In genomic region chr9:68199831-68200230, GRCm38 (mm10) we compare ENCODE assay signal across 26 mouse cellular contexts.
"Had no signal": no experiment of that assay in that cellular context is flagged by ENCODE, and none has a peak within 500 bp of the region (broad histone marks: within the 10 kb centered on the region; RNA-seq: fewer than 3 reads in every experiment).

No protein-coding gene starts in this region.

- H3K9me3 ChIP-seq: heart, embryonic 12.5 days; hindbrain, embryonic 12.5 days; kidney, embryonic 15.5 days; limb, embryonic 12.5 days; liver, embryonic 13.5 days; liver, embryonic 15.5 days had no signal

- H3K36me3 ChIP-seq: heart, embryonic 12.5 days; hindbrain, embryonic 12.5 days; kidney, embryonic 15.5 days; limb, embryonic 12.5 days; liver, embryonic 13.5 days; liver, embryonic 15.5 days had no signal

- H3K27me3 ChIP-seq: heart, embryonic 12.5 days; hindbrain, embryonic 12.5 days; kidney, embryonic 15.5 days; limb, embryonic 12.5 days; liver, embryonic 13.5 days; liver, embryonic 15.5 days had no signal

- H3K4me3 ChIP-seq: heart, adult 2 months; heart, embryonic 12.5 days; hindbrain, embryonic 12.5 days; kidney, embryonic 15.5 days; limb, embryonic 12.5 days; liver, embryonic 13.5 days; liver, embryonic 15.5 days had no signal

- DNase-seq: forebrain, postnatal 0 days; gastrocnemius, postnatal 36 days; heart, postnatal 10 days; kidney, adult 11 months; kidney, adult 2 months; kidney, adult 9 months; kidney, postnatal 14 days; kidney, postnatal 36 days; layer of hippocampus, adult 9-11 months; layer of hippocampus, postnatal 36 days; left cerebral cortex, postnatal 4 days; liver; liver, embryonic 13.5 days; liver, postnatal 0 days had no signal

- H3K4me2 ChIP-seq: heart, embryonic 12.5 days; hindbrain, embryonic 12.5 days; hindbrain, embryonic 14.5 days; kidney, embryonic 15.5 days; limb, embryonic 12.5 days; liver, embryonic 11.5 days; liver, embryonic 13.5 days; liver, embryonic 15.5 days had no signal

- H3K4me1 ChIP-seq: heart, embryonic 12.5 days; hindbrain, embryonic 12.5 days; limb, embryonic 12.5 days; liver, embryonic 13.5 days; liver, embryonic 15.5 days had no signal

- H3K27ac ChIP-seq: heart, adult 2 months; hindbrain, embryonic 12.5 days; hindbrain, embryonic 14.5 days; kidney, embryonic 15.5 days; kidney, postnatal 0 days; limb, embryonic 12.5 days; liver, embryonic 13.5 days; liver, embryonic 15.5 days had no signal

- ATAC-seq: forebrain, postnatal 0 days; hindbrain, embryonic 16.5 days; inflammation-experienced regulatory T-cells, adult 6 months; intestine, embryonic 16.5 days; liver, postnatal 0 days had no signal

- H3K9ac ChIP-seq: forebrain, postnatal 0 days; heart, embryonic 12.5 days; hindbrain, embryonic 12.5 days; hindbrain, embryonic 14.5 days; kidney, embryonic 15.5 days; limb, embryonic 12.5 days; liver, embryonic 13.5 days; liver, embryonic 15.5 days; liver, postnatal 0 days had no signal
